Mouse (Mus musculus) bone marrow, adult 2 months (tissue): ENCODE measurements at regions not wholly inside any gene's neighbourhood (a gene's known extent, or its start where the extent isn't known, plus 50 kb on each side); places are given as distances from the start of the nearest gene placed in this dataset.

Experiments used
- H3K27ac ChIP-seq: fragments of 200-500 bp; 2 replicates; pipeline ENCODE4 v1.5.1; 2012; ENCODE audit warnings: low read depth, mild to moderate bottlenecking, control low read depth, inconsistent platforms, low read length; ENCODE audit not compliant: control insufficient read depth, poor library complexity, insufficient read depth
- H3K4me1 ChIP-seq: fragments of 200-500 bp; 2 replicates; pipeline ENCODE4 v1.6.1; 2011; ENCODE audit warnings: low read length; ENCODE audit not compliant: control insufficient read depth, insufficient read depth
- H3K4me3 ChIP-seq: fragments of 200-500 bp; replicated peaks from 2 replicates; pipeline ENCODE3; 2011; ENCODE audit warnings: mild to moderate bottlenecking, low read depth, low read length, control low read depth; ENCODE audit not compliant: control insufficient read depth
- CTCF ChIP-seq: fragments of 200-500 bp; IDR thresholded peaks from 2 replicates; pipeline ENCODE4 v1.5.1; 2011; ENCODE audit warnings: low read length, control low read depth; ENCODE audit not compliant: control insufficient read depth, insufficient read depth
- POLR2A ChIP-seq: fragments of 200-500 bp; IDR thresholded peaks from 2 replicates; pipeline ENCODE4 v1.6.1; 2011; ENCODE audit warnings: low read depth, mild to moderate bottlenecking, control low read depth, low read length, borderline replicate concordance; ENCODE audit not compliant: control insufficient read depth
- whole genome bisulfite sequencing: fragments of 180-500 bp; shearing (Covaris S2); methylation state at CpG from one replicate; pipeline ENCODE4 v1.1.7; 2018; 5-methylcytosine and 5-hydroxymethylcytosine counted together

GRCm38 (mm10) chr4:84130840-84131547 lies 544.1 kb downstream of the Bnc2 start:
- TF ChIP-seq POLR2A (no peak), CTCF (no peak)
- WGBS: 52% methylated on average over 7 of the region's 7 CpGs
- Histone ChIP-seq H3K4me1 (no peaks in the 10 kb centered on the region), H3K27ac (no peak overlapping the region), H3K4me3 (no peak overlapping the region)

- no peak overlapping the region for H3K4me3 ChIP-seq
- H3K27ac ChIP-seq: no peak overlapping the region
- TF ChIP-seq CTCF (no peak), POLR2A (no peak)
- no peaks in the 10 kb centered on the region for H3K4me1 ChIP-seq
- WGBS: 68% methylated on average over 10 of the region's 10 CpGs
These were observed 539.3 kb downstream of the Bnc2 start for GRCm38 (mm10) chr4:84135740-84136139.

DNA sequence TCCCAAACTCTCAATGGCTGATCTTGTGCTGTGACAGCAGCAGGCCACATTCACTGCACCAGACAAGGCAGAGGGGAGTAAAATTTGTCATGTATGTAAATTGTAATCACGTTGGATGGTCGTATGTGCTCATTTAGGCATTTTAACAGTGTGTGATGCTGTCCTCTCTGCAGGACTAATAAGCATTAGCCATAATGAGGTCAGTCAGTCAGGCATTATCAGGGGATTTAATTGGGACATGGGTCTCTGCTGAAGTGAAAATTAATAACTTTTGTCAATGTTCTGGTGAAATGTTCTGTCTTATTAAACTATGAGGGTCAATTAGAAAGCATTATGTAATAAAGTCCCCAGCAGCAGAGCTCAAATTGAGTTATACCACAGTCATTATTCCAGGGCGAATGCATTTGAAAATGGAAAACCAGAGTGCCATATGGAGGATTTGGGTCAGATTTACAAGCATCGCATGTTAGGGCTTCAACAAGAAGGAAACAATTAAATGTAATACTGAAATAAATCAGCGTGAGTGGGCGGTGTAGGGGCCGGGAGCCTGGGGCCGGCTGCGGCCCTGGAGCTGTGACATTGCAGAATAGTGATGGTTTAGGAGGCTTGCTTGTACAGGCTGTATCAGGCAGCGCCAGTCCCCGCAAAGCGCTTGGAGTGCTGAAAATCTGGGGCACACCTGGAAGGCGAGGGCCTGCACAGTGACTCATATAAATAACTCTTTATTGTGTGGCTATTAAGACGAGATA lies 537.7 kb downstream of the Bnc2 start:
- H3K4me3 ChIP-seq: no peak overlapping the region
- no peak for TF ChIP-seq POLR2A
- no peak for TF ChIP-seq CTCF
- 80% methylated on average over 14 of the region's 14 CpGs for WGBS
- H3K4me1 ChIP-seq: no peaks in the 10 kb centered on the region
- no peak overlapping the region for H3K27ac ChIP-seq

GRCm38 (mm10) chr4:84149149-84150050 lies 525.7 kb downstream of the Bnc2 start:
- no peak for TF ChIP-seq POLR2A
- no peak for TF ChIP-seq CTCF
- no peak overlapping the region for H3K4me3 ChIP-seq
- no peaks in the 10 kb centered on the region for H3K4me1 ChIP-seq
- H3K27ac ChIP-seq: no peak overlapping the region
- 58% methylated on average over 13 of the region's 13 CpGs for WGBS

DNA sequence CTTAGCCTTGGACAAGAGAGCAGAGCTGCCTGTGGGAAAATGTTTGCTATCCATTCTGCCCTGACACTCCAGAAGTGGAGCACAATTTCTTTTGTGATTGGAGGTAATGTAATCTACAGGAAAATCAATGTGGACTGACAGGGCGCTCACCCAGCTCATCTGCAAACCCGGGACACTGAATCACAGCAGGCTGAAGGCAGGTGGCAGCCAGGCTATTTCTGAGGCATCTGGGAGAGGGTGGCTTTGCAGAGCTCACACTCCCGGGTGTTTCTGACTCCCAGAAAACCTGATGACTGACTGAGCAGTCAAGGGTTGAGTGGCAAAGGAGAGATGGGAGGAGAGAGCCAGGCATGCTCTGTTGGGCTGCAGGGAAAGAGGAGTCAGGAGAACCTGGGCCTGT lies 524.4 kb downstream of the Bnc2 start:
- TF ChIP-seq CTCF: no peak
- TF ChIP-seq POLR2A: no peak

GRCm38 (mm10) chr4:84151247-84151646 lies 523.8 kb downstream of the Bnc2 start:
- Histone ChIP-seq H3K27ac (no peak overlapping the region), H3K4me3 (no peak overlapping the region), H3K4me1 (no peaks in the 10 kb centered on the region)
- TF ChIP-seq CTCF (no peak), POLR2A (no peak)
- 79% methylated on average over 9 of the region's 9 CpGs for WGBS

More for the DNA sequence above, 524.4 kb downstream of the Bnc2 start:
- no peak overlapping the region for H3K4me3 ChIP-seq
- H3K4me1 ChIP-seq: no peaks in the 10 kb centered on the region
- H3K27ac ChIP-seq: no peak overlapping the region
- WGBS: 53% methylated on average over 3 of the region's 3 CpGs

- Histone ChIP-seq H3K27ac (no peak overlapping the region), H3K4me1 (no peaks in the 10 kb centered on the region), H3K4me3 (no peak overlapping the region)
- no peak for TF ChIP-seq CTCF
- no peak for TF ChIP-seq POLR2A
- WGBS: 76% methylated on average over 6 of the region's 6 CpGs
These were observed 523.1 kb downstream of the Bnc2 start for GRCm38 (mm10) chr4:84151971-84152450.

- no peak for TF ChIP-seq CTCF
- no peak for TF ChIP-seq POLR2A
- WGBS: 88% methylated on average over 9 of the region's 9 CpGs
- Histone ChIP-seq H3K4me1 (no peaks in the 10 kb centered on the region), H3K4me3 (no peak overlapping the region), H3K27ac (no peak overlapping the region)
These were observed 521.5 kb downstream of the Bnc2 start for GRCm38 (mm10) chr4:84153571-84153970.
